Mouse (Mus musculus): Measurements from ENCODE around the gene Col16a1. TPM values are rescaled to one million over a fixed set of nuclear protein-coding genes. Genes with fewer than 3 reads are reported as not detected.

Gene Col16a1
- polyA plus RNA-seq, 1 experiment from 2014 or later: 59.5 TPM

DNA sequence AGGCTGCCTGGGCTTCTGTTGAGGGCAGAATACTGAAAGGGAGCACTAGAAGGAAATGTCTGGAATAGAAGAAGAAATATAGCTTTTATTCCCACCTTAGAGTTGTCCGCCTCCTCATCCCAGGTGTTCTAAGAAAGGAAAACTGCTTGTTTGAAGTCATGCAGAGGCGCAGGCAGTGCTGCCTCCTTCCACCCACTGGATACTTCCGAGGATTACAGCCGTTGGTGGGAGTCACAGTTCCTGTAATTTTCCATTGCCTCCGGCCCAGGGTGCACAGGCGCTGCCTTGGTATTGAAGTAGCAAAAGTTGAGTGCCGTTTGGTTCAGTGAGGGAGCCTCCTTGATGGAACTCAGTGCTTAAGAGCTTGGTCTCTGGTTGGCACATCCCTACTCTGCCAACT lies 62.5 kb downstream of the Col16a1 start:
- no peak for ATAC-seq (ENCODE audit: insufficient read depth)
- TF ChIP-seq CTCF (IDR thresholded peaks at IDR 0.05; ENCODE audit: low read depth): no peak
- WGBS: 83% methylated on average over 7 of the region's 7 CpGs
- Histone ChIP-seq H3K27ac (ENCODE audit: low read depth) (no peak overlapping the region), H3K36me3 (ENCODE audit: insufficient read depth) (peaks cover 10% of the 10 kb centered on the region; the same call in 1 of the 2 replicates), H3K9ac (no peak overlapping the region), H3K27me3 (ENCODE audit: insufficient read depth, low read length) (no peaks in the 10 kb centered on the region), H3K9me3 (ENCODE audit: low read depth, low read length) (no peaks in the 10 kb centered on the region), H3K4me3 (ENCODE audit: low read depth, low read length) (no peak overlapping the region), H3K4me1 (ENCODE audit: insufficient read depth) (peaks cover 5% of the 10 kb centered on the region; the same call in 1 of the 2 replicates), H3K4me2 (no peak overlapping the region)
- DNase-seq: no peak

DNA sequence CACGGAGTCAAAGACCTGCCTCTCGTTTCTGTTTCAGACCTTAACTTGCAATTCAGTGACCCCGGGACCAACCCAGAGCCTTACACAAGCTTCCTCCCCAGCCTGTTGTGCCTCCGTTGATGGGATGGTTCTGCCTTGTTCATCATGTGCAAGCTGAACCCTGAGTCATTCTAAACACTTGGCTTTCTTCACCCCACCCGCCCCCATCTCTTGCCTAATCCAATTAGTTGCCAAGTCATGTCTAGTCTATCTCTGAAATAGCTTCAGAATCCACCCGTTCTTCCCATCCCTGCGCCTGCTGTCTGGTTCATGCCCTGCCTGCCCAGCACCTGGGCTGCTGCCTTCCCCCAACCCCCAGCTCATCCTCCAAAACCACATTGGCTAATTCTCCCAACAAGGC lies 64.7 kb downstream of the Col16a1 start:
- Histone ChIP-seq H3K4me2 (no peak overlapping the region), H3K4me1 (ENCODE audit: insufficient read depth) (peaks cover 5% of the 10 kb centered on the region; the same call in 1 of the 2 replicates), H3K27ac (ENCODE audit: low read depth) (no peak overlapping the region), H3K36me3 (ENCODE audit: insufficient read depth) (peaks cover 11% of the 10 kb centered on the region; the same call in 1 of the 2 replicates), H3K4me3 (ENCODE audit: low read depth, low read length) (no peak overlapping the region), H3K9me3 (ENCODE audit: low read depth, low read length) (no peaks in the 10 kb centered on the region), H3K27me3 (ENCODE audit: insufficient read depth, low read length) (no peaks in the 10 kb centered on the region), H3K9ac (no peak overlapping the region)
- DNase-seq (no peak), ATAC-seq (ENCODE audit: insufficient read depth) (no peak)
- no peak for TF ChIP-seq CTCF (IDR thresholded peaks at IDR 0.05; ENCODE audit: low read depth)
- WGBS: 58% methylated on average over 7 of the region's 7 CpGs

DNA sequence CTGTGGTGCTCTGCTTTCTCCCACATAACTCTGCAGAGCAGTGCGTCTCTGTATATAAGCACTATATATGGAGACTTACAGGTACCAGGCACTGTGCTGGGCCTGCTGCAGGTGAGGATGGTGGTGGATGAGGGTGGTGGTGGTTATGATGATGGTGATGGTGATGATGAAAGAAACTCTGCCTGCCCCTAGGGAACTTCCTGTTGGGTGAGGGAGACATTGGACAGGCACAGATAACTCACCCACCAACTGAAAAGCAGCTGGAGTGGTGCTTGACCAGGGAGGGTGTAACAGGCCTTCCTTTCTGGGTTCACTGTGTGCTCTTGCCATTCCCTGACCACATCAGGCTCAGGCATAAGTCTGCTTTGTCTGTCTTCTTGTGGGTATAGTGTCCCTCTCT lies 65.1 kb downstream of the Col16a1 start:
- no peak for ATAC-seq (ENCODE audit: insufficient read depth)
- Histone ChIP-seq H3K27ac (ENCODE audit: low read depth) (no peak overlapping the region), H3K4me1 (ENCODE audit: insufficient read depth) (peaks cover 5% of the 10 kb centered on the region; the same call in 1 of the 2 replicates), H3K27me3 (ENCODE audit: insufficient read depth, low read length) (no peaks in the 10 kb centered on the region), H3K36me3 (ENCODE audit: insufficient read depth) (peaks cover 11% of the 10 kb centered on the region; the same call in 1 of the 2 replicates), H3K9ac (no peak overlapping the region), H3K4me2 (no peak overlapping the region), H3K9me3 (ENCODE audit: low read depth, low read length) (no peaks in the 10 kb centered on the region), H3K4me3 (ENCODE audit: low read depth, low read length) (no peak overlapping the region)
- TF ChIP-seq CTCF (IDR thresholded peaks at IDR 0.05; ENCODE audit: low read depth): no peak
- 96% methylated on average over 1 of the region's 1 CpGs for WGBS
- no peak for DNase-seq

DNA sequence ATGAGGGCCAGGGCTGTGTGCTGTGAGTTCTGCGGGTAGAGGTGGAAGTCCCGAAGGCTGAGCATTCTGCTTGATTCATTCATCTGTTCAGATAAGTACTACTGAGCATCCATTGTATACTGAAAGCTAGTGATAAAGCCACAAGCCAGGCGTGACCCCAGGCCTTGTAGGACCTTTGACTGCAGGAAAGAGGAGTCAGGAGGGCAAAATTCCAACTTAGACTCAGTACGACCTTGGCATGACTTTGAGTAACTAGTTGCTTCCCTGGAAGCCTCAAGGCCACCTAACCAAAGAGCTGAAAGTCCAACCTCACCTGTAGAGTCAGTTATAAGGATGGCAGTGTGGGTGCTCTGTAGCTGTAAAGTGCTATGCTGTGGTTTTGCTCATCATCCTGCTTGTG lies 73.1 kb downstream of the Col16a1 start:
- no peak for TF ChIP-seq CTCF (IDR thresholded peaks at IDR 0.05; ENCODE audit: low read depth)
- WGBS: 74% methylated on average over 4 of the region's 4 CpGs
- no peak overlapping the region for H3K4me2 ChIP-seq
- DNase-seq (no peak), ATAC-seq (ENCODE audit: insufficient read depth) (no peak)
- H3K9me3 ChIP-seq (ENCODE audit: low read depth, low read length): no peaks in the 10 kb centered on the region
- no peak overlapping the region for H3K4me3 ChIP-seq (ENCODE audit: low read depth, low read length)
- H3K27ac ChIP-seq (ENCODE audit: low read depth): no peak overlapping the region
- no peaks in the 10 kb centered on the region for H3K27me3 ChIP-seq (ENCODE audit: insufficient read depth, low read length)
- no peak overlapping the region for H3K9ac ChIP-seq
- H3K36me3 ChIP-seq (ENCODE audit: insufficient read depth): peaks cover 44% of the 10 kb centered on the region
- H3K4me1 ChIP-seq (ENCODE audit: insufficient read depth): no peaks in the 10 kb centered on the region

DNA sequence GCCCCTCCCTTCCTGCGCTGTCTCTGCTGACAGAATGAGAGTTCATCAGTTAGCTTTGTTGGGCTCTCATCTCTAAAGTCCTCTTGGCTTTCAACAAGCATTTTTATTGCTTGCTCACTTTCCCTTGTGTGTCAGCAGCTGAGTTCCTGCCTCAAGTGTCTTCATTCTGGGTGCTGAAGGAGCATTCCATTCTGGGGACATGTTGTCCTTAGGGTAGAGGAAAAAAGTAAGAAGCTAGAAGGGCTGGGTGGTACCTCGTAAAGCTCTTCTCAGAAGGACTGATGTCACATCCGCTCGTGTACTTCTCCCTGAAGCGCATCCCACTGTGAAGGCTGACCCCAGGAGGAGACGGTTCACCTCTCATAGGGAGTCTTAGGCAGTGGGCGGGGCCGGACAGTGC lies 73.9 kb downstream of the Col16a1 start:
- no peak for TF ChIP-seq CTCF (IDR thresholded peaks at IDR 0.05; ENCODE audit: low read depth)
- ATAC-seq (ENCODE audit: insufficient read depth) (no peak), DNase-seq (no peak)
- Histone ChIP-seq H3K4me2 (no peak overlapping the region), H3K36me3 (ENCODE audit: insufficient read depth) (peaks cover 52% of the 10 kb centered on the region), H3K9me3 (ENCODE audit: low read depth, low read length) (no peaks in the 10 kb centered on the region), H3K9ac (no peak overlapping the region), H3K4me1 (ENCODE audit: insufficient read depth) (no peaks in the 10 kb centered on the region), H3K27ac (ENCODE audit: low read depth) (no peak overlapping the region), H3K4me3 (ENCODE audit: low read depth, low read length) (no peak overlapping the region), H3K27me3 (ENCODE audit: insufficient read depth, low read length) (no peaks in the 10 kb centered on the region)
- 75% methylated on average over 8 of the region's 8 CpGs for WGBS

DNA sequence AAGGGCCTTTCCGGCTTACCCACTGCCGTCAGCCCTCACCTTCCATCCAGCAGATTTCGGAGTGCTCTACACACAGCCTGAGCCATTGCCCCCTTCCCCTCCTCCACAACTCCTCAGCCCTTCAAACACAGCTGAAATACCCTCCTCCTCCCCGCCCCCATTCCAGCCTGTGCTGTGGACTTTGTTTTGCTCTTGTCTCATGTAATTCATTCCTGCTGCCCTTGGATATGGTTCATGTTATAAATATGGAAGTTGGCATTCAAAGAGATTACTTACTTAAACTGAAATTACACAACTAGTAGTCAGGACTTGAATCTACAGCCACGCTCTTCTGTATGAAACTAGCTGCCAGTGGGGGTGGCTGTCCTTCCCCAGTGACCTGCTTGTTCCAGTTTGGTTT lies 75.4 kb downstream of the Col16a1 start:
- Histone ChIP-seq H3K27me3 (ENCODE audit: insufficient read depth, low read length) (no peaks in the 10 kb centered on the region), H3K27ac (ENCODE audit: low read depth) (no peak overlapping the region; the same call in 1 of the 2 replicates), H3K36me3 (ENCODE audit: insufficient read depth) (peaks cover 64% of the 10 kb centered on the region), H3K9ac (no peak overlapping the region), H3K4me1 (ENCODE audit: insufficient read depth) (no peaks in the 10 kb centered on the region), H3K4me3 (ENCODE audit: low read depth, low read length) (no peak overlapping the region), H3K9me3 (ENCODE audit: low read depth, low read length) (no peaks in the 10 kb centered on the region), H3K4me2 (no peak overlapping the region)
- no peak for TF ChIP-seq CTCF (IDR thresholded peaks at IDR 0.05; ENCODE audit: low read depth)
- no peak for ATAC-seq (ENCODE audit: insufficient read depth)
- DNase-seq: no peak
- 79% methylated on average over 5 of the region's 5 CpGs for WGBS

DNA sequence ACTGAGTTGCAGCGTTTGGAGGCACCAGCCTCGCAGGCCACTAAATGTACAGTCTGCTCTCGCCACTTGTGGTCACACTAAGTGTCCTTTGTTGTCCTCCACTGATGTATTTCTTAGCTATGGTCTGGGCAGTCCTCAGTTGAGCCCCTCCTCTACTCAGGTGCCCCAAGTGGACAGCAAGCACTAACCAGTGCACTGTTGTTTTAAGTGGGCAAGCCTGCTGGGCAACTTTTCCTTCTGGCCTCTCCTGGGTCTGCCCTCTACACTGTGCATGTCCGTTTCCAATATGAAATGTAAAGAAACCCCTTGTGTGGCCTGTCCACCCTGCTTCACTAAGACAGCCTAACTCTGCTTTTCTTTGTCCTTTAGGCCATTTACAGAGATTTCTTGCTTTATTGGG lies 76.5 kb downstream of the Col16a1 start:
- 64% methylated on average over 4 of the region's 4 CpGs for WGBS
- peak; percentile 57; the same call in 1 of the 2 replicates for ATAC-seq (ENCODE audit: insufficient read depth)

More for the DNA sequence above, 76.5 kb downstream of the Col16a1 start:
- Histone ChIP-seq H3K4me1 (ENCODE audit: insufficient read depth) (no peaks in the 10 kb centered on the region), H3K4me2 (no peak overlapping the region), H3K9me3 (ENCODE audit: low read depth, low read length) (no peaks in the 10 kb centered on the region), H3K4me3 (ENCODE audit: low read depth, low read length) (no peak overlapping the region), H3K36me3 (ENCODE audit: insufficient read depth) (peaks cover 64% of the 10 kb centered on the region), H3K27me3 (ENCODE audit: insufficient read depth, low read length) (no peaks in the 10 kb centered on the region), H3K9ac (no peak overlapping the region), H3K27ac (ENCODE audit: low read depth) (peak overlapping the region; percentile 67)
- no peak for TF ChIP-seq CTCF (IDR thresholded peaks at IDR 0.05; ENCODE audit: low read depth)
- DNase-seq: peak; percentile 42
